Mouse (Mus musculus) liver, embryonic 14.5 days (tissue): ENCODE data around the gene Tmem117. TPM values are rescaled to one million over a fixed set of nuclear protein-coding genes. Genes with fewer than 3 reads are reported as not detected.

ENCODE experiments used
- ATAC-seq: fragments of 200-750 bp; cut with Nextera tagmentation; 2 replicates; pipeline ENCODE4 v1.8.0; 2017; ENCODE audit warnings: moderate number of reproducible peaks, mild to moderate bottlenecking, moderate library complexity; ENCODE audit not compliant: insufficient read depth
- DNase-seq, 3 experiments: peaks; one replicate each; pipeline ENCODE4 v3.0.0-alpha.2; 2012 to 2013; ENCODE audit warnings: low read depth in 3 of 3, low spot score in 3 of 3
- H3K27ac ChIP-seq: fragments of 300-500 bp; sonication (generic); 2 replicates; pipeline ENCODE4 v1.5.1; 2014; ENCODE audit warnings: moderate library complexity, mild to moderate bottlenecking, control low read depth, inconsistent platforms
- H3K27me3 ChIP-seq: fragments of 300-500 bp; sonication (generic); 2 replicates; pipeline ENCODE4 v1.6.1; 2014; ENCODE audit warnings: mild to moderate bottlenecking, low read length, moderate library complexity; ENCODE audit not compliant: control insufficient read depth, insufficient read depth
- H3K36me3 ChIP-seq: fragments of 300-500 bp; sonication (generic); replicated peaks from 2 replicates; pipeline ENCODE4 v1.6.1; 2014; ENCODE audit warnings: low read depth; ENCODE audit not compliant: control insufficient read depth, insufficient read depth
- H3K4me1 ChIP-seq, 2 experiments: fragments of 200-500 bp in 1 of 2; fragments of 300-500 bp in 1 of 2; sonication (generic) in 1 of 2; replicated peaks; 2 replicates each; pipeline ENCODE4 v1.6.1; 2012 to 2014; ENCODE audit warnings: antibody characterized with exemption in 1 of 2, inconsistent platforms in 1 of 2, low read length in 1 of 2; ENCODE audit not compliant: control insufficient read depth in 2 of 2, insufficient read depth in 2 of 2
- H3K4me2 ChIP-seq: fragments of 300-500 bp; sonication (generic); 2 replicates; pipeline ENCODE4 v1.6.1; 2014; ENCODE audit warnings: low read depth, mild to moderate bottlenecking, control low read depth, moderate library complexity
- H3K4me3 ChIP-seq, 2 experiments: fragments of 200-500 bp in 1 of 2; fragments of 300-500 bp in 1 of 2; sonication (generic) in 1 of 2; 2 replicates each; pipeline ENCODE4 v1.5.1; 2012 to 2014; ENCODE audit warnings: low read depth in 2 of 2, low read length in 2 of 2, mild to moderate bottlenecking in 2 of 2, control low read depth in 1 of 2, inconsistent platforms in 1 of 2, moderate library complexity in 1 of 2; ENCODE audit not compliant: insufficient read depth in 1 of 2
- H3K9ac ChIP-seq: fragments of 300-500 bp; sonication (generic); replicated peaks from 2 replicates; pipeline ENCODE4 v1.6.1; 2014; ENCODE audit warnings: mild to moderate bottlenecking, control low read depth, moderate library complexity
- H3K9me3 ChIP-seq: fragments of 300-500 bp; sonication (generic); 2 replicates; pipeline ENCODE4 v1.6.1; 2016; ENCODE audit warnings: low read length, mixed read lengths; ENCODE audit not compliant: control insufficient read depth
- CTCF ChIP-seq: IDR thresholded peaks from 2 replicates; pipeline ENCODE4 v1.5.1; 2016; ENCODE audit warnings: antibody characterized with exemption, low read depth, control low read depth
- EP300 ChIP-seq: IDR thresholded peaks from 2 replicates; pipeline ENCODE4 v1.6.1; 2016; ENCODE audit warnings: antibody characterized with exemption, low read depth
- WGBS: fragments of 180-500 bp; shearing (Covaris S2); extraction: QIAGEN DNeasy Blood & Tissue Kit; methylation state at CpG from one replicate; pipeline ENCODE4 v1.1.7; 2014; ENCODE audit not compliant: insufficient replicate concordance; 5-methylcytosine and 5-hydroxymethylcytosine counted together
- polyA plus RNA-seq, 2 experiments: library from polyadenylated mRNA; depleted of rRNA in 1 of 2; stranded (reverse) in 1 of 2; unstranded in 1 of 2; fragments of >200 nt; fragmentation: Nextera tagmentation in 1 of 2; extraction: Ambion mirVana in 1 of 2; gene quantifications; 2 replicates each; pipeline versions ENCODE4 v1.2.1 to v1.2.3; 2012 to 2014

Gene Tmem117
- polyA plus RNA-seq, 2 experiments, result not detected

- no peaks in the 10 kb centered on the region for H3K36me3 ChIP-seq
- no peaks in the 10 kb centered on the region for H3K27me3 ChIP-seq
- TF ChIP-seq EP300, result no peak
- no peak for TF ChIP-seq CTCF
- 59% methylated on average over 8 of the region's 8 CpGs for WGBS
- ATAC-seq (no peak), DNase-seq (no peak)
- no peak overlapping the region for H3K4me3 ChIP-seq
- no peak overlapping the region for H3K27ac ChIP-seq
- H3K4me2 ChIP-seq, result no peak overlapping the region
- H3K4me1 ChIP-seq, result no peaks in the 10 kb centered on the region
- no peaks in the 10 kb centered on the region for H3K9me3 ChIP-seq
- no peak overlapping the region for H3K9ac ChIP-seq
These were observed 415.0 kb downstream of the Tmem117 start for GRCm38 (mm10) chr15:95044011-95044410.

GRCm38 (mm10) chr15:95047486-95047885 is 418.5 kb downstream of the Tmem117 start:
- Histone ChIP-seq H3K9me3 (no peaks in the 10 kb centered on the region), H3K27me3 (no peaks in the 10 kb centered on the region), H3K9ac (no peak overlapping the region), H3K4me2 (no peak overlapping the region), H3K4me3 (no peak overlapping the region), H3K4me1 (no peaks in the 10 kb centered on the region), H3K36me3 (no peaks in the 10 kb centered on the region), H3K27ac (no peak overlapping the region)
- WGBS, result 83% methylated on average over 2 of the region's 2 CpGs
- DNase-seq (no peak), ATAC-seq (no peak)
- no peak for TF ChIP-seq EP300
- TF ChIP-seq CTCF, result no peak

GRCm38 (mm10) chr15:95049171-95049729 is 420.2 kb downstream of the Tmem117 start:
- Histone ChIP-seq H3K4me2 (no peak overlapping the region), H3K9ac (no peak overlapping the region), H3K27ac (no peak overlapping the region), H3K36me3 (no peaks in the 10 kb centered on the region), H3K9me3 (no peaks in the 10 kb centered on the region), H3K27me3 (no peaks in the 10 kb centered on the region), H3K4me1 (no peaks in the 10 kb centered on the region), H3K4me3 (no peak overlapping the region)
- DNase-seq (no peak), ATAC-seq (no peak)
- TF ChIP-seq EP300 (no peak), CTCF (no peak)
- WGBS, result 53% methylated on average over 6 of the region's 6 CpGs

- Histone ChIP-seq H3K4me2 (no peak overlapping the region), H3K4me1 (no peaks in the 10 kb centered on the region), H3K27me3 (no peaks in the 10 kb centered on the region), H3K36me3 (no peaks in the 10 kb centered on the region), H3K9ac (no peak overlapping the region), H3K9me3 (no peaks in the 10 kb centered on the region), H3K27ac (no peak overlapping the region), H3K4me3 (no peak overlapping the region)
- ATAC-seq (no peak), DNase-seq (no peak)
- TF ChIP-seq CTCF, result no peak
- TF ChIP-seq EP300, result no peak
- WGBS, result 74% methylated on average over 8 of the region's 8 CpGs
These were observed 426.1 kb downstream of the Tmem117 start for GRCm38 (mm10) chr15:95055081-95055650.

GRCm38 (mm10) chr15:95068023-95068422 is 439.0 kb downstream of the Tmem117 start:
- ATAC-seq (no peak), DNase-seq (no peak)
- Histone ChIP-seq H3K36me3 (no peaks in the 10 kb centered on the region), H3K4me2 (no peak overlapping the region), H3K9ac (no peak overlapping the region), H3K27me3 (no peaks in the 10 kb centered on the region), H3K27ac (no peak overlapping the region), H3K4me1 (no peaks in the 10 kb centered on the region), H3K4me3 (no peak overlapping the region), H3K9me3 (no peaks in the 10 kb centered on the region; the same call in 1 of the 2 replicates)
- 71% methylated on average over 1 of the region's 1 CpGs for WGBS
- TF ChIP-seq CTCF, result no peak
- TF ChIP-seq EP300, result no peak
